Mouse (Mus musculus) monocyte, adult 5-6 weeks (primary cell): Measurements from ENCODE around the gene Rassf7. TPM values are rescaled to one million over a fixed set of nuclear protein-coding genes. Genes with fewer than 3 reads are reported as not detected.
"Not testable (repeated sequence)": the region's sequence is repeated elsewhere in the genome, so short reads cannot be mapped to it uniquely, and the experiment has no call there.

Experiments used
- ATAC-seq: fragments of 153-309, 156-312 bp; replicated peaks from 2 replicates; pipeline ENCODE4 v1.8.0; 2017; ENCODE audit warnings: mild to moderate bottlenecking; ENCODE audit not compliant: low TSS enrichment, insufficient number of reproducible peaks, severe bottlenecking, poor library complexity, low FRiP score
- total RNA-seq: library from RNA; stranded (forward); fragments of 200-1000, 200-491, 200-594 nt; gene quantifications from 3 replicates; pipeline ENCODE4 v1.2.3, GENCODE M21; 2017

Rassf7 gene
- total RNA-seq, 1 experiment from 2014 or later: 1.4 TPM

DNA sequence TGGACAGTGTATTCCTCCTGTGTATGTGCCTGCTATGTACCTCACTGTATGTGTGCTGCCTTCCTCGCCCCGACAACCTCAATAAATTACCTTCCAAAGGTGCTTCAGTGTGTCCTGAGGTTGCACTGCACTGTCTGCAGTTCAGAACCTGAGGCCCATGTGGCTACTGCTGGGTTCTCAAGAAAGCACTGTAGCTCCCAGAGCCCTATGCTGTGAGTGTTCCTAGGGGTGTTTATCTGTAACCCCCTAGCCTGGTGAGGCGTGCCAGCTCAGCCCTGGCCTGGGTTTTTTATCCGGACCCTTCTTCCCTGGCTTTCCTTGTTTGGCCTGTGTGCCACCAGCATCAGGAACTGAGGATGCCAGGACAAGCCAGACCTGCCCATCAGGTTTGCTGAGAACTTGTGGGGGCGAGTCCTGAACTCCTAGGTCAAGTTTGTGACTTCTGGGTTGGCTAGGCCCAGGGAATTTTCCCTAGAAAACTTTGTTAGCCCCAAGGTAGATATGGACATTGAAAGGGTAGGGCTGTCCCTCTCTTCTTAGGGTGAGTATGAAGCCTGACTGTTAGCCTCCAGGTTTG, 3.0 kb downstream of the Rassf7 start:
- no peak for ATAC-seq

DNA sequence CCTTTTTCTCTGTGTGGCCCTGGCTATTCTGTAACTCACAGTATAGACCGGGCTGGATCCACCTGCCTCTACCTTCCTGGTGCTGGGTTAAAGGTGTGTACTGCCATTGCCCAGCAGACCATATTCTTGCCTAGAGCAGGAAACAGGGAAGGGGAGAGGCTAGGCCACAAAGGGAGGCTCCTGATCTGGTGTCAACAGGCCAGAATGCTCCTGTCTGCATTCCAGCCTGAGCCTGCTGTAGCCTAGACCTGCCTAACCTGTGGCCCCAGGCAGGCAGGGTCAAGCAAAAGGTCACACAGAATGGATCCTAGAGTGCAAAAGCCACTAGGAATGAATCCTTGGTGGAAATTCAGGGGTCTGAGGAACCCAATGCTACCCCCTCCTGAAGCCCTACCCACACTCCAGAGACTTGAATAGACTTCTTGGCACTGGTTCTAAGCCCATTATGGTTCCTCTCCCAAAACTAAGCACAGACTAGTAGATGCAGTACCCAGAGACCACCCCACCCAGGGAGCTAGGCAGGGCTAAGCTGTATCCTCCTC, 4.0 kb downstream of the Rassf7 start:
- no peak for ATAC-seq

DNA sequence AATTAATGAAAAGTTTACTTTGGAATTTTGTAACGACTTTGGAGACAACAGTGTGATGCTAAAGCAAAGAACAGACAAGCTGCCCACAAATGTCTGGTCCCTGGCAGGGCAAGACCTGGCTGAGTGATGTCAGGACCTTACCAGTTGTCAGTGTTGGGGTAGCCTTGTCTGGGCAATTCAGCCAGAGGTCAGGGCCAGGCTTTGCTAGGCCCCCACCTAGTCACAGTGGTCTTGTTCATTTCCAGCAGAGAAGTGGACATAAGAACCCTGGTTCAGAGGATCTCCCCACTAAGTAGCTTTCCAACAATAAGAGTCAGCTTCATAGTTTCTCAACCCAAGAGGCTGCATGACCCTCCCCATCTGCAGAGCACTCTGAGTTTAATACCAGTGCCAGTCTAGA, 4.7 kb downstream of the Rassf7 start:
- ATAC-seq: no peak

DNA sequence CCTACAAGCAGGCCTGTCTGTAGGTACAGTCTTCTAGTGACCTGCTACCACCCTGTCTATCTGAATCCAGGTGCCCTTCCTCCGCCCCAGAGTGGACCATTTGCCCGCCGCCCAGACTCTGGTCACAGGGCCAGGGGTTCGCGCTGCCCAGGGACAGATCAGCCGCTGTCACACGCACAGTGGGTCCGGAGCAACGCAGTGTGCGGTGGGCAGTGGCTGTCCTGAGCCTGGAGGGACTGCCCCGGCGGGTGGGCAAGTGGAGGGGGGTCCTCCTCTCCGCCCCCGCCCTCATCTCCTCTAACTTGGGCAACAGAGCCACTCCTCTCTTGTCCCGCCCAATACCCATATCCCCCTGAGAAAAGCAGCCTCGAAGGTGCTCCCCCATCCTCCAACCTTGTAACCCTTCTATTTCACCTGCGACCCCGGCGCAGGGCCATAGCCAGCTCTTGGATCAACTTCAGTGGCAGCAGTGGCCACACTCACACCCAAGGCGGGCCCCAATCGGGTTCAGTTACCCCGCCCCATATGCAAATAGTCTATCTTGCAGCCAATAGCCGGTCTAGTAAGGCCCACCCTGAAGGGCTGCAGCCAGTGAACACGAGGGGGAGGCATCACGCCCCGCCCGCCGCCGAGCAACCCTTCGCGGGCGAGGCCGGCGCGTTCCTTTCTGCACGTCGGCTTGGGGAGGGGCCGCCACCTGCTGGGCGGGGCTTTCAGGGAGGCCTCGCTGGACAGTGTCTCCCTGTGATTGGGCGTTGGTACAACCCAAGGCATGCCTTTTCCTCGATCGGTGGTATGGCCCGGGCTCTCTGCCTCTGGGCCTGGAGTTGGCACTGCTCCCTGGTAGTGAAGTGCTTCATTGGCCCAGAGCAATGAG, 5.8 kb downstream of the Rassf7 start:
- peak; percentile 68 for ATAC-seq

DNA sequence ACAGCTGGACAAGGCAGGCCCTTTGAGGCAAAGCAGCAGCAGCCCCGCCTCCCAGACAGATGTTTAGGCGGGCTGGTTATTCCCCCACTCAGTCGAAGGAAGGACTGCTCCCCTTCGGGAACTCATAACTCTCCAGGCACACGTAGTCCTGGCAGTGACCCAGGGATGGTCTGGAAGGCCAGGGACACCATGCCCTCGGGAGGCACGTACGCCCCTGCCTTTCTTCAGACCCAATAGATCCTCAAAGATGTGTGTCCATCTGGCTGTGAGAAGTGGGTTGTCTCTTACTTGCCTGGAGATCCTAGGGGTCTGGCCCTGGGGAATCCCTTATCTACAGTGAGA, 6.4 kb downstream of the Rassf7 start:
- no peak for ATAC-seq

DNA sequence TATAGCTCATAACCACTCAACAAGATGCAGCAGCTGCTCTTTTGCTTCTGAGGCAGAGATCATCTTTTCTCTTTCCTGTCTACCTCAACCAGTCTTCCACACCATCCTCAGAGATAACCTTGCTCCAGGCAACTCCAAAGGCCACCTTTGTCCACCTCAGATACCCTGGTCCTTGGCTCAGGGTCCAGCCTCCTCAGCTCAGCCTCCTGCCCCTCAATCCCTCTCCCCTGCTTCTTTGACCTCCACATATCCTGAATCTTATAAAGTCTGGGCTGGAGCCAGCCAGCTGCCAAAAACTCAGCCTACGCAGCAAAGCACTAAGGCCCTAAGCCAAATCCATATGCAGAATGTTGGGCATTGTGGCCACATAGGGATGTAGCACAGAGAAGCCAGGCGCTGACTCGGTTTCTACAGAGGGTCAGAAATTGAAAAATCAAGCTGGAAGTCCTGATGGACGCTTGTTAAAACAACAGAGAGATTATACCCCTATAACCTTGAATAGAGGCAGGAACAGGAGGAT, 7.1 kb downstream of the Rassf7 start:
- no peak for ATAC-seq

DNA sequence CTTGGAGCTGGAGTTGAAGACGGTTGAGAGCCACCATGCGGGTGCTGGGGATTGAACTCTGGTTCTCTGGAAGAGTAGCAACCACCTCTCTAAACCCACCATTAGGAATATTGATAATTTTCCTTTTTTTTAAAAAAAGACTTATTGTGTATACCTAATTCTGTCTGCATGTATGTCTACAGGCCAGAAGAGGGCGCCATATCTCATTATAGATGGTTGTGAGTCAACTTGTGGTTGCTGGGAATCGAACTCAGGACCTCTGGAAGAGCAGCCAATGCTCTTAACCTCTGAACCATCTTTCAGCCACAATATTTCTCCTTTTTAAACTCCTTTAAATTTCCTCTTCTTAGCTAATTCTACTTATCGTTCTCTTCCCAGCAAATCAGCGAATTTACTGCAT, 10.9 kb downstream of the Rassf7 start:
- no peak for ATAC-seq

DNA sequence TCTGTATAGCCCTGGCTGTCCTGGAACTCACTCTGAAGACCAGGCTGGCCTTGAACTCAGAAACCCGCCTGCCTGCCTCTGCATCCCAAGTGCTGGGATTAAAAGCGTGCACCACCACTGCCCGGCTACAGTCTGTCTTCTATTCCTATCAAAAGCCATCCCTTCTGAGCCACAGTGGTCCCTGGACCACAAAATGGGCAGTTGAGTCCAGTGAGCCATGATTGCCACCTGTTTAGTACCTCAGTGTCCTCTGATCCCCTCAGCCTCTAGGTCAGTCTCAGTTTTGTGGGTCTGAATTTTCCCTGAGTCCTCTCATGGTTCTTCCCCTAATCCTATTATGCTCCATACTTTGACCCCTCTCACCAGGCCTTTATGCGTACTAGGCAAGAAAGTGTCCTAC, 12.1 kb downstream of the Rassf7 start:
- ATAC-seq: no peak

DNA sequence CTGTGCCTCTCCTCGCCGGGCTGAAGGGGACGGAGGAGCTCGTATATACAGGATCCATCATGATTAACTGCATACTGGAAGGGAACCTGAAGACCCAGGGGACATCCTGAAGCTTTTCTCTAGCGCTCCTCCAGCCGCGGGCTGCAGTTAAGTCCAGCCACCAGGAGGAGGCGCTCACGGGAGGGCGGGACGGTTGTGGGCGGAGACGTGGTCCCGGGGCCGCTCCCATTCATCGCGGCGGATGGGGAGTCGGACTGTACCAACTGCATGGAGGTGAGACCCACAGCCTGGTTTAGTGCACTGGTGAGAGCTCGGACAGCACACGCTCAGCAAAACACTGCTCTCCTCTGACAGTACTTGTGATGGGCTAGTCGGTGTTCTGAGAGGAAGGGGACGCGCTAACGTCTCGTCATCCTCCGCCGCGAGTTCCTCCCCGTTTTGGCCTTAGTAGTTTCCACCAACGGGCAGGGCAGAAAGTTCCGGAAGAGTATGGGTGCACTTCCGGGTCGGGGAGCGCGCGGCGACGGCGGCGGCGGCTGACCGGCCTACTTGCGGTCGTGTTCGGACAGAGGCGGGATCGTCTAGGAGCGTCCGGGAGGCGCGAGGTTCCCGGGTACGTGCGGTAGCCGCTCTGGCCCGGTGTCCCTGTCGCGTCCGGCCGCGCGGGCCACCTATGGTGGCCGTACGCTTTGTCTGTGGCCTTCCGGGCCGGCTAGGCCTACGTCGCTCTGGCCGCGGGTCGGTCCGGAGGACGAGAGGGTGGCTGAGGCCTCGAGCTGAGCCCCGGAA, 12.8 kb downstream of the Rassf7 start, which contains the start of gene Phrf1:
Phrf1 (plus strand) TSS at position 506 of the 789 bp plus-strand sequence.
- peak; percentile 96 for ATAC-seq

DNA sequence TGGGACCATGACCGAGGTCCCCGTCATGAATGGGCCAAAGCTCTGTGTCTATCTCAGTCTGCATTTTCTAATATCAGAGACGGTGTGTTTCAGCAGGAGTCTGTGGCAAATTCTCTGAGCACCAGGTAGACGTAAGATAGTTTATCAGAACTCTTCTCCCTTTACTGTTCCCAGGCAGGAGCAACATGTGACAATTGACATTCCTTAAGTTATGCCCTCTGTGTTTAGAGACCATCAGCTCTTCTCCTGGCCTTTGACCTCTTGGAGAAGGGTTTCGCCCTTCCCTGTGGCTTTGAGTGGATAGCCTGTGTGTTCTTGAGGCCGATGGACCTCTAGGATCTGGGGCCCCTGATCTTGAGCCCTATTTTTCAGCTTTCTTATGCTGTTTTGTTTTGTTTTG, 14.0 kb downstream of the Rassf7 start:
- ATAC-seq: no peak

DNA sequence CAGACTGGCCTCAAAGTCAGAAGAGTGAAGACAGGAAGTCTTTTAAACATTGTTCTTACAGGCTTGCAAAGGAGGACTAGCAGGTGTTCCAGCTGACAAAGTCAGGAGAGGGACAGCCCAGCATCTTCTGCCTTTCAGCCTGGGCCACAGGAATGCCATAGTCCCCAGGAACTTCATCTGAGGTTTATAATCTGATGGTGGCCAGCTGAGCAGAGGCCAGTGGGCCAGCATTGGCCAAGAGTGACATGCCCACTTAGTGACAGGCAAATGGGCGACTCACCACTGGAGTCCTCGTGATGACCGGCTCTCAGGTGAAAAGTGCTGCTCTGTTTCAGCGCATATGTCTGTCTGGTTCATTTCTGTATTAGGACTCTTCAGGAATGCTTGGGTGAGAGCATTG, 14.9 kb downstream of the Rassf7 start:
- ATAC-seq: no peak

DNA sequence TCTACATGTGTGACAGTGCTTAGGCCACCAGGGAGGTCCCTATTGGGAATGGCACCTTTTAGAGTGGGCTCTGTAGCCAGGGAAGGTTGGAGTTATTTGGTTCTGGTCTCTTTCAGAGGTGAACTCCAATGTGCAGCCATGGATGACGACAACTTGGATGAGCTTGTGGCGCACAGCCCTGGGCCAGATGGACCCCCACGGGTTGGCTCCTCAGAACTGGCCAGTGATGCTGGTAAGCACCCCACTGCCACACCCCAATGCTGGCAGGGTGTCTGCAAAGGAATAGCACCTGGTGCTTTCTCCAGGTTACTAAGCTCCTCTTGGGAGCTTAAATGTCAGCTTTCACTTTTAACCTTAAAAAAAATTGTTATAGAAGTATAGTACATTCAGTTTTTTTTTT, 15.5 kb downstream of the Rassf7 start:
- no peak for ATAC-seq

DNA sequence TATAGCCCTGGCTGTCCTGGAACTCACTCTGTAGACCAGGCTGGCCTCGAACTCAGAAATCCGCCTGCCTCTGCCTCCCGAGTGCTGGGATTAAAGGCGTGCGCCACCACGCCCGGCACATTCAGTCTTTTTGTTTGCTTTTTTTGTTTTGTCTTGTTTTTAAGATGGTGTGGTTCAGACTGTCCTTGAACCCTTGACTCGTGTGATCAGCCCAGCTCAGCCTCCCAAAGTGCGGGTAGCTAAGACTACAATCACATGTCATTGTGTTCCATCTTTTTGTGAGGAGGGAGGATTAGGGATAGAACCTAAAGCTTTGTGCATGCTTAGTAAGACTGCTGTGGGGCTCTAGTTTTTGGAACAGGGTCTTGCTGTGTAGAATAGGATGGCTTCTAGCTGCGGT, 15.9 kb downstream of the Rassf7 start:
- ATAC-seq: no peak

DNA sequence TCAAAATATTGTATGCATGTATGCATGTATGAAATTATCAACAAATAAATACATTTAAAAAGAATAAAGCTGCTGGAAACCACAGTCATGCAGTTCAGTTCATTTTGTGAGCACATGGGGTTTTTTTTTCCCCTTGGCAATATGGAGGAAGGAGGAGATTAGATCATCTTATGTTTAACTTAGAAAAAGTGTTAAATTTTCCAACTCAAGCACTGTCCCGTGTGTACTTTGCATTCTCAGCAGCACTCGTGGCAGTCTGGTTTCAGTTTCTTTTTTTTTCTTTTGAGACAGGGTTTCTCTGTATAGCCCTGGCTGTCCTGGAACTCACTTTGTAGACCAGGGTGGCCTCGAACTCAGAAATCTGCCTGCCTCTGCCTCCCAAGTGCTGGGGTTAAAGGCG, 34.8 kb downstream of the Rassf7 start:
- ATAC-seq: not testable (repeated sequence)

DNA sequence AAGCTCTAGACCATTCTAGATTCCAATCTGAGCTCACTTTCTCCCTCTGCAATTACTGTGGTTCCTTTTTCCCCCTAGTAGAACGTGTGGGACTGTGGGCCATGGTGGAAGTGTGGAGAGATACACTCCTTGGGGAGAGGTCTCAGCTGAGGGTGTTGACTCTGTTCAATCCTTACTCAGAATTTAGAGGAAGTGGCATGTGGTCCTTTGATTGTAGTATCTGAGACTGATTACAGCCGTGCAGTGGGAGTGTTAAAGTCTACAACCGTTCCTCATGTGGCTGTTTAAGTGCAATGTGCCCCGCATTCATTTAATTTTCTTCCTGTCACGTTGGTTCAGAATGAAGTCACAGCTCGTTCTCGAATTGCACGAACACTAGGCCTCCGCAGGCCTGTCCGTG, 40.5 kb downstream of the Rassf7 start:
- no peak for ATAC-seq

DNA sequence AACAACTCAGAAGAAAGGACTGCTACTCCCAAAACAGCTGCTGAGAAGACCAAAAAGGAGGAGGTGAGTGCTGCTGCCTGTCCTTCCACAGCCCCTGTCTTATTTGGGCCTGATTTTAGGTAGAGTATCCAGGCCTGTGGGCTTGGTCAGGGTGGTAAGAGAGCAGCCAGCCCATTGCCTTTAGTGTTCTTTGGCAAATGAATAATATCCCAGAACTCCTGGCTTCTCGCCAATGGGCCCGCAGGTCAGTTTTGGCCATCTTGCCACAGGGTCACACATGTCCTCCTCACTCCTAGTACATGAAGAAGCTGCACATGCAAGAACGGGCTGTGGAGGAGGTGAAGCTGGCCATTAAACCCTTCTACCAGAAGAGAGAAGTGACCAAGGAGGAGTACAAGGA, 45.8 kb downstream of the Rassf7 start:
- ATAC-seq: no peak

DNA sequence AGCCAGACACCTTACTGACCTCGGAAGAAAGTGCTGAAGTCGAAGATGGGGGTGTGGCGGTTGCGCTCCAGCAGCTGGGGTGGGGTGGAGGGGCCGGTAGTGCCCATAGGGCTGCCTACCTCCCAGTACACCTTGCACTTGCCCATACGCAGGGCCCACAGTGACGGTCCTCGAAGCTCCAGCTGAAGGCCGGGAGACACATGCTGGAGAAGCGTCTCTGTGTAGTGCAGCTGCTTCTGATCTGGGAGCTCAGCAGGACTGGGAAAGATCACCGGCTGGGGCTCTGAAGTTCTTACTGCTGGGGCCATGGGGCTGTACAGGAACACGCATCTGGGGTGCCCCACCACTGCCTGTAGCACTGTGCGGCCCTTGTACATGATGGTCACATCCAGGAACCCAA, 48.0 kb downstream of the Rassf7 start:
- no peak for ATAC-seq

DNA sequence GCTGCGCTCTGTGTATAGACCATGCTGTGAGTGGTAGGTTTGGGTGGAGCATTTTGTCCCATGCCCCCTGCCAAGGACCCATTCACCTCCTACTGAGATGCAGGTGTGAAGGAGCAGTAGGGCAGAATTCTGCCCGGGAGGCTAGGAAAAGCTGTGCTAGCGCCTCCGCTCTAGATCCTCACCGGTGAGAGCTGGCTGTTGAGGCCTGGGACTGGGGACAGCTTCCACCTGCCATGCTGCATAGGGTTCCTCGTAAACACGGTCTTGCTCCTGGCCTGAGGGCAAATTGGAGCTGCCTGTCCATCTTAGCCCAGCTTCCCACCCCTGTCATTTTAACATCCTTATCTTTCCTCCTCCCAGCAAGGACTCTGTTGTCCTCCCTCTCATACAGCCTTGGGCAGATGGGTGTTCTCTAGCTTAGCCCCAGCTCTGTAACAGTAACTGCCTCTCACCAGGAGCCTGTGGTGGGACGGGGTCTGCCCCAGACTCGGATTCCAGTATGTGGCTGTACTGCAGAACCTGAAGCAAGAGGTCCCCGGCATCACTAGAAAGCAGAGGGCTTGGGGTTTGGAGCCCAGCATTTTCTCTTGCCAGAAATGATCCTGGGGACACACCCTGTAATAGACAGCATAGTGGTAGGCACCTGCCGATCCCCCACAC, 48.5 kb downstream of the Rassf7 start:
- ATAC-seq: no peak
